8 mouse cellular contexts compared by ENCODE assay signal in the genomic region with DNA sequence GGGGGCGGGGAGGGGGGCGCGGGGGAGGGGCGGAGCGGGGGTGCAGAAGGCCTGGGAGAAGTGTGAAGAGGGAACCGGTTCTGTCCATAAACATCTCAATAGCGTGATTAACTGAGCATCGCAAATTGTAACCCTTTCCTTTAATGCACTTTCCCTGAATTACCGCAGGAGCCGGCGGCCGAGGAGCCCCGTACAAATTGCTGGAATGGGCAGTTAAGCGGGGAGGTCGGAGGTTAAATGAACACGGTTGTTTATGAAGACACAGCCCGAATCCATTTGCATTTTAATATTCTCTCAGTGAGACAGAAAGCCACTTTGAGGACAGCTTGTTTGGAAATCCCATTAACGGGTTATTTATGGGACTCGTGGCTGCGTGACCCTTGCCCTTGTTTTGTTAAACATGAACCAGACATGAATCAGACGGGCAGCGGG.
A peak's percentile ranks its signal among the peaks of the same experiment; 100 is the strongest.
DNase-seq lines count a peak whose midpoint lies in the region; ATAC-seq and TF ChIP-seq lines count a peak whose summit lies in the region.

No protein-coding gene starts in this region.

- peak overlapping the region; percentile 53 for H3K4me2 ChIP-seq in heart, embryonic 12.5 days
- peak overlapping the region; percentile 34; the same call in 1 of the 2 replicates for H3K4me2 ChIP-seq in hindbrain, embryonic 11.5 days (replicated peaks; ENCODE audit: low read depth, low read length)
- H3K4me2 ChIP-seq in limb, embryonic 12.5 days = peak overlapping the region; percentile 56
- H3K4me2 ChIP-seq in neural tube, embryonic 13.5 days = peak overlapping the region; percentile 41

- H3K4me3 ChIP-seq in heart, embryonic 12.5 days = peak overlapping the region; percentile 12; the same call in 1 of the 2 replicates
- no peak overlapping the region for H3K4me3 ChIP-seq in hindbrain, embryonic 11.5 days (ENCODE audit: low read depth, low read length)
- H3K4me3 ChIP-seq in limb, embryonic 12.5 days (replicated peaks) = peak overlapping the region; percentile 21
- no peak overlapping the region for H3K4me3 ChIP-seq in neural tube, embryonic 13.5 days
- no peak overlapping the region for H3K4me3 ChIP-seq in cerebellum, adult 2 months (replicated peaks; ENCODE audit: insufficient read depth, low read depth, low read length)

- TF ChIP-seq POLR2A in cerebellum, adult 2 months (IDR thresholded peaks at IDR 0.05; ENCODE audit: borderline replicate concordance, insufficient read depth, low read length) = no peak

- H3K9ac ChIP-seq in heart, embryonic 12.5 days = no peak overlapping the region
- H3K9ac ChIP-seq in hindbrain, embryonic 11.5 days (ENCODE audit: low read depth, low read length) = no peak overlapping the region
- H3K9ac ChIP-seq in limb, embryonic 12.5 days (replicated peaks) = no peak overlapping the region
- peak overlapping the region; percentile 47; the same call in 1 of the 2 replicates for H3K9ac ChIP-seq in neural tube, embryonic 13.5 days

- H3K4me1 ChIP-seq in heart, embryonic 12.5 days (replicated peaks) = peaks cover 11% of the 10 kb centered on the region
- H3K4me1 ChIP-seq in hindbrain, embryonic 11.5 days (replicated peaks; ENCODE audit: control insufficient read depth, insufficient read depth, low read length) = peaks cover 9% of the 10 kb centered on the region
- peaks cover 12% of the 10 kb centered on the region for H3K4me1 ChIP-seq in limb, embryonic 12.5 days (replicated peaks)
- peaks cover 19% of the 10 kb centered on the region for H3K4me1 ChIP-seq in neural tube, embryonic 13.5 days (replicated peaks)
- peaks cover 4% of the 10 kb centered on the region; the same call in 1 of the 2 replicates for H3K4me1 ChIP-seq in cerebellum, adult 2 months (ENCODE audit: control insufficient read depth, insufficient read depth, low read length)

- DNase-seq in heart, postnatal 36 days = no peak
- peak; percentile 83 for DNase-seq in hindbrain, embryonic 11.5 days (ENCODE audit: low spot score)
- no peak for DNase-seq in frontal cortex, postnatal 14 days (ENCODE audit: low spot score in 2 of 2)
- DNase-seq in cerebellum, postnatal 4 days (ENCODE audit: low spot score in 2 of 2) = no peak
- no peak for DNase-seq in cerebellum, adult 2 months

- H3K9me3 ChIP-seq in heart, embryonic 12.5 days (replicated peaks) = no peaks in the 10 kb centered on the region
- no peaks in the 10 kb centered on the region for H3K9me3 ChIP-seq in hindbrain, embryonic 11.5 days (ENCODE audit: control insufficient read depth, low read length)
- no peaks in the 10 kb centered on the region for H3K9me3 ChIP-seq in limb, embryonic 12.5 days
- no peaks in the 10 kb centered on the region for H3K9me3 ChIP-seq in neural tube, embryonic 13.5 days

- H3K27ac ChIP-seq in heart, embryonic 12.5 days (ENCODE audit: poor library complexity, severe bottlenecking) = no peak overlapping the region
- H3K27ac ChIP-seq in hindbrain, embryonic 11.5 days (ENCODE audit: low read depth, low read length) = no peak overlapping the region
- H3K27ac ChIP-seq in limb, embryonic 12.5 days = no peak overlapping the region
- H3K27ac ChIP-seq in neural tube, embryonic 13.5 days (replicated peaks) = no peak overlapping the region
- H3K27ac ChIP-seq in cerebellum, adult 2 months (ENCODE audit: insufficient read depth, low read length) = no peak overlapping the region

- no peak for ATAC-seq in heart, embryonic 12.5 days (ENCODE audit: insufficient number of reproducible peaks, low FRiP score)
- peak; percentile 87 for ATAC-seq in hindbrain, embryonic 11.5 days (ENCODE audit: low FRiP score)
- no peak for ATAC-seq in limb, embryonic 12.5 days (ENCODE audit: insufficient number of reproducible peaks, insufficient read depth, low FRiP score, low TSS enrichment, low read depth)
- peak; percentile 86 for ATAC-seq in neural tube, embryonic 13.5 days (ENCODE audit: low read depth)

- H3K36me3 ChIP-seq in heart, embryonic 12.5 days = no peaks in the 10 kb centered on the region
- H3K36me3 ChIP-seq in hindbrain, embryonic 11.5 days (ENCODE audit: control insufficient read depth, insufficient read depth, low read length) = no peaks in the 10 kb centered on the region
- H3K36me3 ChIP-seq in limb, embryonic 12.5 days = no peaks in the 10 kb centered on the region
- H3K36me3 ChIP-seq in neural tube, embryonic 13.5 days = no peaks in the 10 kb centered on the region

- peaks cover 68% of the 10 kb centered on the region for H3K27me3 ChIP-seq in heart, embryonic 12.5 days (replicated peaks)
- peaks cover 76% of the 10 kb centered on the region for H3K27me3 ChIP-seq in hindbrain, embryonic 11.5 days (ENCODE audit: control insufficient read depth, insufficient read depth, low read length)
- H3K27me3 ChIP-seq in limb, embryonic 12.5 days = peaks cover 93% of the 10 kb centered on the region
- peaks cover 96% of the 10 kb centered on the region for H3K27me3 ChIP-seq in neural tube, embryonic 13.5 days
- no peaks in the 10 kb centered on the region; the same call in 1 of the 2 replicates for H3K27me3 ChIP-seq in cerebellum, adult 2 months (ENCODE audit: control insufficient read depth, insufficient read depth, low read length)

- 4% methylated on average over 20 of the region's 22 CpGs for WGBS in heart, embryonic 12.5 days
- 2% methylated on average over 21 of the region's 22 CpGs for WGBS in hindbrain, embryonic 11.5 days
- 3% methylated on average over 22 of the region's 22 CpGs for WGBS in limb, embryonic 12.5 days
- under 1% methylated on average over 18 of the region's 22 CpGs for WGBS in neural tube, embryonic 13.5 days
- WGBS in cerebellum, adult 2 months = 23% methylated on average over 22 of the region's 22 CpGs

- no peak for TF ChIP-seq CTCF in cerebellum, adult 2 months (IDR thresholded peaks at IDR 0.05; ENCODE audit: borderline replicate concordance, insufficient read depth, low read depth, low read length)

- intact Hi-C loops in heart, postnatal 36 days (cut with DNase I) = no loop called here

Comparison
In these comparisons a context has a peak if more than half of its experiments do, and no peak if none do; other contexts are left out.
1. ATAC-seq: peak in hindbrain, embryonic 11.5 days (single experiment) and neural tube, embryonic 13.5 days (single experiment); none in heart, embryonic 12.5 days (single experiment) and limb, embryonic 12.5 days (single experiment).
2. H3K4me3 ChIP-seq: peak in heart, embryonic 12.5 days (single experiment) and limb, embryonic 12.5 days (single experiment); none in hindbrain, embryonic 11.5 days (single experiment), neural tube, embryonic 13.5 days (single experiment) and cerebellum, adult 2 months (single experiment).
3. Peak in every context shown above with its lines, with median percentiles within 50 percentile points of each other: H3K4me2 ChIP-seq.